14 mouse cellular contexts compared by ENCODE assay signal in genomic region chr16:75843653-75844062, GRCm38 (mm10).
DNase-seq lines count a peak whose midpoint lies in the region; ATAC-seq lines count a peak whose summit lies in the region.
"Had no signal": no experiment of that assay in that cellular context is flagged by ENCODE, and none has a peak within 500 bp of the region (broad histone marks: within the 10 kb centered on the region; RNA-seq: fewer than 3 reads in every experiment).

No protein-coding gene starts in this region.

- H3K4me2 ChIP-seq in hindbrain, embryonic 16.5 days (ENCODE audit: low read length), result no peak overlapping the region
- H3K4me2 ChIP-seq: intestine, embryonic 15.5 days; limb, embryonic 13.5 days had no signal

- H3K27me3 ChIP-seq in hindbrain, embryonic 16.5 days (replicated peaks; ENCODE audit: control insufficient read depth, insufficient read depth, low read length), result no peaks in the 10 kb centered on the region
- no peaks in the 10 kb centered on the region for H3K27me3 ChIP-seq in hindbrain, embryonic 10.5 days (ENCODE audit: insufficient read depth, poor library complexity, severe bottlenecking)
- no peaks in the 10 kb centered on the region for H3K27me3 ChIP-seq in limb, embryonic 10.5 days (ENCODE audit: low read depth, poor library complexity, severe bottlenecking)
- H3K27me3 ChIP-seq: intestine, embryonic 15.5 days; limb, embryonic 13.5 days had no signal

- 48% methylated on average over 7 of the region's 7 CpGs for WGBS in hindbrain, embryonic 16.5 days
- WGBS in hindbrain, embryonic 10.5 days, result 81% methylated on average over 7 of the region's 7 CpGs
- WGBS in limb, embryonic 10.5 days, result 38% methylated on average over 7 of the region's 7 CpGs

- no peaks in the 10 kb centered on the region for H3K4me1 ChIP-seq in hindbrain, embryonic 16.5 days (ENCODE audit: control insufficient read depth, insufficient read depth, low read depth, low read length)
- no peaks in the 10 kb centered on the region for H3K4me1 ChIP-seq in hindbrain, embryonic 10.5 days (replicated peaks)
- peaks cover 5% of the 10 kb centered on the region for H3K4me1 ChIP-seq in limb, embryonic 10.5 days
- H3K4me1 ChIP-seq: intestine, embryonic 15.5 days; limb, embryonic 13.5 days had no signal

- H3K4me3 ChIP-seq in hindbrain, embryonic 16.5 days (ENCODE audit: low read length), result no peak overlapping the region
- no peak overlapping the region for H3K4me3 ChIP-seq in hindbrain, embryonic 10.5 days
- H3K4me3 ChIP-seq in limb, embryonic 10.5 days, result no peak overlapping the region
- H3K4me3 ChIP-seq: intestine, embryonic 15.5 days; limb, embryonic 13.5 days had no signal

- peak; percentile 68 for ATAC-seq in hindbrain, embryonic 16.5 days
- ATAC-seq: intestine, embryonic 15.5 days; liver, postnatal 0 days had no signal

- no peak overlapping the region for H3K27ac ChIP-seq in hindbrain, embryonic 16.5 days (ENCODE audit: low read depth, low read length)
- no peak overlapping the region for H3K27ac ChIP-seq in hindbrain, embryonic 10.5 days
- H3K27ac ChIP-seq in limb, embryonic 10.5 days, result no peak overlapping the region
- H3K27ac ChIP-seq: intestine, embryonic 15.5 days; limb, embryonic 13.5 days; macrophage had no signal

- H3K36me3 ChIP-seq in hindbrain, embryonic 16.5 days (ENCODE audit: control insufficient read depth, insufficient read depth, low read length), result no peaks in the 10 kb centered on the region
- H3K36me3 ChIP-seq in hindbrain, embryonic 10.5 days, result no peaks in the 10 kb centered on the region
- no peaks in the 10 kb centered on the region for H3K36me3 ChIP-seq in limb, embryonic 10.5 days
- H3K36me3 ChIP-seq: intestine, embryonic 15.5 days; limb, embryonic 13.5 days had no signal

- H3K9ac ChIP-seq in hindbrain, embryonic 16.5 days (ENCODE audit: low read depth, low read length), result no peak overlapping the region
- H3K9ac ChIP-seq: intestine, embryonic 15.5 days; limb, embryonic 13.5 days; liver, postnatal 0 days had no signal

- H3K9me3 ChIP-seq in hindbrain, embryonic 16.5 days (ENCODE audit: control insufficient read depth, low read length), result no peaks in the 10 kb centered on the region
- no peaks in the 10 kb centered on the region for H3K9me3 ChIP-seq in hindbrain, embryonic 10.5 days
- no peaks in the 10 kb centered on the region for H3K9me3 ChIP-seq in limb, embryonic 10.5 days (replicated peaks)
- H3K9me3 ChIP-seq: intestine, embryonic 15.5 days; limb, embryonic 13.5 days had no signal

- DNase-seq in cerebellum, postnatal 14 days, result peak; percentile 42 to 62
- no peak for DNase-seq in cerebellum, adult 9-10 months
- no peak for DNase-seq in hindbrain, embryonic 10.5 days (ENCODE audit: low spot score)
- DNase-seq in right cerebral cortex, postnatal 25 days, result peak; percentile 8
- DNase-seq in right cerebral cortex, adult 18-20 months, result no peak
- no peak for DNase-seq in gastrocnemius, adult 8-10 months (ENCODE audit: low spot score in 2 of 2)
- no peak for DNase-seq in limb, embryonic 10.5 days (ENCODE audit: low spot score)
- DNase-seq: adrenal gland, adult 2 months; kidney, postnatal 25 days; liver, postnatal 0 days had no signal

Comparison
In these comparisons a context has a peak if more than half of its experiments do, and no peak if none do; other contexts are left out.
1. DNase-seq: peak in cerebellum, postnatal 14 days (2 of 2) and right cerebral cortex, postnatal 25 days (single experiment); none in cerebellum, adult 9-10 months (single experiment), hindbrain, embryonic 10.5 days (single experiment), right cerebral cortex, adult 18-20 months (single experiment), gastrocnemius, adult 8-10 months (0 of 2) and limb, embryonic 10.5 days (single experiment).